Mouse (Mus musculus) kidney, adult 2 months (tissue): ENCODE results near the gene Traf3ip2.

Experiments used
- CTCF ChIP-seq: fragments of 200-500 bp; conservative IDR thresholded peaks from 2 replicates; pipeline ENCODE4 v1.5.1; 2011; ENCODE audit warnings: low read depth, mild to moderate bottlenecking, control low read depth, low read length, moderate library complexity, mixed read lengths; ENCODE audit not compliant: insufficient read depth, insufficient read length
- POLR2A ChIP-seq: fragments of 200-500 bp; IDR thresholded peaks from one replicate; pipeline ENCODE4 v1.6.1; 2011; ENCODE audit warnings: low read depth, low read length, control low read depth

GRCm38 (mm10) chr10:39612131-39612530 lies 603 bp upstream of the Traf3ip2 start:
- TF ChIP-seq POLR2A (no peak), CTCF (no peak)
